In the genomic region with DNA sequence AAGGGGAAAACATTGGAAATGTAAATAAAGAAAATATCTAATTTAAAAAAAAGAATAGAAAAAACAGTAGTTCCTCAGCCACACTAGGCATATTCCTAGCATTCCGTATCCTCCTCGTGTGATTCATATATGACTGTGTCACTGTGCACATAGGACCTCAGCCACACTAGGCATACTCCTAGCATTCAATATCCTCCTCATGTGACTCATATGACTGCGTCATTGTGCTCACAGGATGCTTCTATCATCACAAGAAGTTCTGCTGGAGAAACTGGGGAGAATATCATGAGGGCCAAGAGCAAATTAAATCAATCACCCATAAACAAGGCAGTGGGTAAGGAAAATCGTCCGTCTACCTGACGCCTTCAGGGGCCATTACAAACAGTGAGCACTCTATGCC, we compare ENCODE assay signal across 9 mouse cellular contexts.
"Had no signal": no experiment of that assay in that cellular context is flagged by ENCODE, and none has a peak within 500 bp of the region (broad histone marks: within the 10 kb centered on the region; RNA-seq: fewer than 3 reads in every experiment).

No protein-coding gene starts in this region.

- DNase-seq: lung, adult 18-20 months; lung, embryonic 14.5 days; midbrain, embryonic 14.5 days; right cerebral cortex, postnatal 14 days; thymus, adult 18-20 months had no signal

- H3K36me3 ChIP-seq: midbrain, embryonic 10.5 days; midbrain, embryonic 12.5 days; neural tube, embryonic 12.5 days had no signal

- H3K27me3 ChIP-seq: midbrain, embryonic 12.5 days; neural tube, embryonic 12.5 days had no signal

- H3K27ac ChIP-seq: midbrain, embryonic 10.5 days; midbrain, embryonic 12.5 days; neural tube, embryonic 12.5 days had no signal

- H3K4me2 ChIP-seq: lung, embryonic 14.5 days; midbrain, embryonic 12.5 days; neural tube, embryonic 12.5 days had no signal

- H3K9me3 ChIP-seq: midbrain, embryonic 10.5 days; midbrain, embryonic 12.5 days; neural tube, embryonic 12.5 days had no signal

- H3K9ac ChIP-seq: lung, embryonic 14.5 days; midbrain, embryonic 12.5 days; neural tube, embryonic 12.5 days had no signal

- ATAC-seq: midbrain, embryonic 16.5 days had no signal

- H3K4me3 ChIP-seq: midbrain, embryonic 10.5 days; midbrain, embryonic 12.5 days; neural tube, embryonic 12.5 days had no signal
